Mouse (Mus musculus): ENCODE results near the gene Cabp7. TPM values are rescaled to one million over a fixed set of nuclear protein-coding genes. Genes with fewer than 3 reads are reported as not detected.

The Cabp7 gene
- polyA plus RNA-seq, 1 experiment from 2014 or later: 0.18 TPM

Other genes starting within 250 kb of the Cabp7 start
- 33.5 and 33.9 TPM in 2 replicates for gene Mtmr3, start 151.9 kb downstream of the Cabp7 start, polyA plus RNA-seq (2016; fragmentation: Nextera tagmentation; extraction: Ambion mirVana)
- not detected in 2 replicates for gene Gm11032, start 126.7 kb downstream of the Cabp7 start, polyA plus RNA-seq (2016; fragmentation: Nextera tagmentation; extraction: Ambion mirVana)
- 28.0 and 29.6 TPM in 2 replicates for gene Ascc2, start 109.0 kb downstream of the Cabp7 start, polyA plus RNA-seq (2016; fragmentation: Nextera tagmentation; extraction: Ambion mirVana)
- 1,618 and 1,621 TPM in 2 replicates for gene Uqcr10, start 42.4 kb downstream of the Cabp7 start, polyA plus RNA-seq (2016; fragmentation: Nextera tagmentation; extraction: Ambion mirVana)
- 48.1 and 53.6 TPM in 2 replicates for gene Zmat5, start 42.1 kb downstream of the Cabp7 start, polyA plus RNA-seq (2016; fragmentation: Nextera tagmentation; extraction: Ambion mirVana)
- 50.7 and 51.7 TPM in 2 replicates for gene Nf2, start 102.8 kb upstream of the Cabp7 start, polyA plus RNA-seq (2016; fragmentation: Nextera tagmentation; extraction: Ambion mirVana)
- 35.8 and 36.1 TPM in 2 replicates for gene Nipsnap1, start 127.2 kb upstream of the Cabp7 start, polyA plus RNA-seq (2016; fragmentation: Nextera tagmentation; extraction: Ambion mirVana)
- 28.8 and 29.6 TPM in 2 replicates for gene Thoc5, start 148.5 kb upstream of the Cabp7 start, polyA plus RNA-seq (2016; fragmentation: Nextera tagmentation; extraction: Ambion mirVana)
- gene Nefh, start 201.3 kb upstream of the Cabp7 start, polyA plus RNA-seq (2016; fragmentation: Nextera tagmentation; extraction: Ambion mirVana): 0.58 and 0.66 TPM in 2 replicates
- gene Ap1b1, start 240.0 kb upstream of the Cabp7 start, polyA plus RNA-seq (2016; fragmentation: Nextera tagmentation; extraction: Ambion mirVana): 51.4 and 56.4 TPM in 2 replicates